8 mouse cellular contexts compared by ENCODE assay signal in the genomic region with DNA sequence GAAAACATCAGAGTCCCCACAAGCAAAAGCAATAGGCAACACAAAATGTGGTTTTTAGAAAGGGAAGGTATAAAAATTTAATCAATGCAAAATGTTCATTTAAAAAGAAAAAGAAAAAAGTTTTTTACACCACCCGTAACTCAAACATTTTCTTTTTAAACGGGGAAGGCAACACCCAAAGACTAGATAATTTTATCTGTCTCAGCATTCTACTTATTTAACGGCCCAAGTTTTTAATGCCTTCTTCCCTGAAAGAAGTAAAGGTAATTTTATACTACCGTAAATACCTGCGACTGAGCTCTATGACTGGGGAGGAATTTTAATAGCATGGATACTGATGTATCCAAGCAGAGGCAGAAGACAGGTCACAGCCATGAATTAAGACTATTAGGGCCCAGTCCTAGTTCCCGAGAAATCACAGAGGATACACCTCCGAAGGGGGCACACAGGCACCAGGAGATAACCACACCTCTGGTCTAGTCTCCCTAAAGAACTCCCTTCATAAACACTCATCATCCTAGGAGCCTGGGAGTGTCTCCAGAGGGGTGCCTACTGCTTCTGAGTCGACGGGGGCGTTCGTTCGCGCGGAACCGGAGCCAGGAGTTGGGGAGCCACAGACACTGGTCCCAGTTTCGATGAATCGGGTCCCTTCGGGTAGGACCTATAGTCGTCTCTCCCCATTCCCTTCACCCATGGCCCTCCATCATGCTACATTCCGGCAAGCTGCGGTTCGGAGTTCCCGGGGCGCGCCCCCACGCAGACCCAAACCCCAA. TPM values are rescaled to one million over a fixed set of nuclear protein-coding genes. Genes with fewer than 3 reads are reported as not detected.
DNase-seq lines count a peak whose midpoint lies in the region; ATAC-seq and TF ChIP-seq lines count a peak whose summit lies in the region.

No protein-coding gene starts in this region.

- H3K9me3 ChIP-seq in heart, embryonic 13.5 days, result no peaks in the 10 kb centered on the region
- H3K9me3 ChIP-seq in E14TG2a.4 (ENCODE audit: low read length), result no peaks in the 10 kb centered on the region
- no peaks in the 10 kb centered on the region for H3K9me3 ChIP-seq in hindbrain, embryonic 14.5 days (ENCODE audit: control insufficient read depth, low read length)
- H3K9me3 ChIP-seq in megakaryocyte, embryonic 14.5 days, result no peaks in the 10 kb centered on the region
- no peaks in the 10 kb centered on the region for H3K9me3 ChIP-seq in stomach, embryonic 15.5 days

- TF ChIP-seq CTCF in E14TG2a.4 (conservative IDR thresholded peaks at IDR 0.05; ENCODE audit: low read length), result no peak

- peak overlapping the region; percentile 97 for H3K4me3 ChIP-seq in heart, embryonic 13.5 days
- peak overlapping the region; percentile 98 for H3K4me3 ChIP-seq in E14TG2a.4 (replicated peaks; ENCODE audit: low read length)
- peak overlapping the region; percentile 99 for H3K4me3 ChIP-seq in hindbrain, embryonic 14.5 days (replicated peaks; ENCODE audit: low read length)
- peak overlapping the region; percentile 99 for H3K4me3 ChIP-seq in megakaryocyte, embryonic 14.5 days (replicated peaks)
- peak overlapping the region; percentile 95 for H3K4me3 ChIP-seq in stomach, embryonic 15.5 days (replicated peaks)

- DNase-seq in heart, postnatal 25 days (ENCODE audit: low spot score), result no peak
- DNase-seq in hindbrain, embryonic 14.5 days (ENCODE audit: low spot score), result no peak
- no peak for DNase-seq in ovary, postnatal 14 days (ENCODE audit: low spot score)

- peak overlapping the region; percentile 94 for H3K27ac ChIP-seq in heart, embryonic 13.5 days (replicated peaks)
- H3K27ac ChIP-seq in hindbrain, embryonic 14.5 days, result peak overlapping the region; percentile 83
- H3K27ac ChIP-seq in stomach, embryonic 15.5 days, result peak overlapping the region; percentile 93

- 7% methylated on average over 26 of the region's 26 CpGs for whole genome bisulfite sequencing in heart, embryonic 13.5 days
- WGBS in hindbrain, embryonic 14.5 days, result 8% methylated on average over 26 of the region's 26 CpGs
- 6% methylated on average over 26 of the region's 26 CpGs for WGBS in stomach, embryonic 15.5 days

- no peaks in the 10 kb centered on the region for H3K27me3 ChIP-seq in heart, embryonic 13.5 days (replicated peaks)
- peaks cover 33% of the 10 kb centered on the region for H3K27me3 ChIP-seq in E14TG2a.4 (ENCODE audit: insufficient read depth, low read length)
- no peaks in the 10 kb centered on the region for H3K27me3 ChIP-seq in hindbrain, embryonic 14.5 days (ENCODE audit: control insufficient read depth, insufficient read depth, low read length)
- H3K27me3 ChIP-seq in megakaryocyte, embryonic 14.5 days (replicated peaks), result no peaks in the 10 kb centered on the region
- no peaks in the 10 kb centered on the region for H3K27me3 ChIP-seq in stomach, embryonic 15.5 days (replicated peaks)

- H3K4me1 ChIP-seq in heart, embryonic 13.5 days, result peaks cover 26% of the 10 kb centered on the region
- H3K4me1 ChIP-seq in E14TG2a.4 (replicated peaks; ENCODE audit: low read depth, low read length), result peaks cover 12% of the 10 kb centered on the region
- H3K4me1 ChIP-seq in hindbrain, embryonic 14.5 days (replicated peaks; ENCODE audit: control insufficient read depth, insufficient read depth, low read length), result peaks cover 8% of the 10 kb centered on the region; the same call in 1 of the 2 replicates
- peaks cover 59% of the 10 kb centered on the region for H3K4me1 ChIP-seq in megakaryocyte, embryonic 14.5 days
- peaks cover 5% of the 10 kb centered on the region; the same call in 1 of the 2 replicates for H3K4me1 ChIP-seq in stomach, embryonic 15.5 days

- H3K4me2 ChIP-seq in heart, embryonic 13.5 days, result peak overlapping the region; percentile 85
- peak overlapping the region; percentile 74 for H3K4me2 ChIP-seq in hindbrain, embryonic 14.5 days (replicated peaks)
- H3K4me2 ChIP-seq in stomach, embryonic 15.5 days, result peak overlapping the region; percentile 64

- peak overlapping the region; percentile 98 for H3K9ac ChIP-seq in heart, embryonic 13.5 days
- peak overlapping the region; percentile 96 for H3K9ac ChIP-seq in hindbrain, embryonic 14.5 days
- peak overlapping the region; percentile 93 for H3K9ac ChIP-seq in stomach, embryonic 15.5 days

- ATAC-seq in heart, embryonic 13.5 days (ENCODE audit: extremely low read depth, insufficient number of reproducible peaks, low FRiP score, low TSS enrichment), result no peak
- peak; percentile 6; the same call in 1 of the 2 replicates for ATAC-seq in common myeloid progenitor, adult 5-6 weeks (replicated peaks; ENCODE audit: low read depth, poor library complexity, severe bottlenecking)
- ATAC-seq in hindbrain, embryonic 14.5 days (ENCODE audit: low FRiP score), result peak; percentile 35
- ATAC-seq in stomach, embryonic 15.5 days (ENCODE audit: insufficient read depth, low FRiP score, low read depth), result peak; percentile 3; the same call in 1 of the 2 replicates

- H3K36me3 ChIP-seq in heart, embryonic 13.5 days, result no peaks in the 10 kb centered on the region
- H3K36me3 ChIP-seq in E14TG2a.4 (ENCODE audit: insufficient read depth, low read length), result no peaks in the 10 kb centered on the region
- H3K36me3 ChIP-seq in hindbrain, embryonic 14.5 days (replicated peaks; ENCODE audit: control insufficient read depth, insufficient read depth), result no peaks in the 10 kb centered on the region
- H3K36me3 ChIP-seq in megakaryocyte, embryonic 14.5 days (replicated peaks; ENCODE audit: low read length), result no peaks in the 10 kb centered on the region
- H3K36me3 ChIP-seq in stomach, embryonic 15.5 days, result no peaks in the 10 kb centered on the region

- intact Hi-C loops in heart, postnatal 25 days (cut with DNase I), result loop anchor here (2.0 to 5.0 kb wide), 4 partner anchors 29 to 82 kb away; no protein-coding TSS in a partner anchor

RNA-seq across cellular contexts. Expression of a gene that starts 0.9 kb away (rescaled TPM):
- polyA plus RNA-seq in heart, embryonic 13.5 days (2015; fragmentation: Nextera tagmentation; extraction: Ambion mirVana), result 51.5 and 53.6 TPM in 2 replicates
- 10 to 100 TPM; 82.4 to 86.7 TPM for total RNA-seq in heart, postnatal 25 days (2021)
- 93.4 and 111 TPM in 2 replicates for total RNA-seq in common myeloid progenitor, adult 5-6 weeks (2017)
- 100 and 112 TPM in 2 replicates for polyA plus RNA-seq in hindbrain, embryonic 14.5 days (2014; fragmentation: Nextera tagmentation; extraction: Ambion mirVana)
- 60.1 and 80.6 TPM in 2 replicates for polyA plus RNA-seq in megakaryocyte, embryonic 14.5 days (2012; ENCODE audit: insufficient read depth, low replicate concordance)
- polyA plus RNA-seq in stomach, embryonic 15.5 days (2015; fragmentation: Nextera tagmentation; extraction: Ambion mirVana), result 84.5 and 91.5 TPM in 2 replicates
